Mouse (Mus musculus) v-Abl transformed pro-B cells (cell line): ENCODE results near the gene Brd2.

ENCODE experiments used
- in situ Hi-C, 2 experiments: fragments of 400-800 bp; cut with MboI; formaldehyde crosslinking; loops; one replicate each; pipeline ENCODE4 v1.15.1; 2025; ENCODE audit not compliant: unreplicated experiment in 2 of 2

Brd2 gene

DNA sequence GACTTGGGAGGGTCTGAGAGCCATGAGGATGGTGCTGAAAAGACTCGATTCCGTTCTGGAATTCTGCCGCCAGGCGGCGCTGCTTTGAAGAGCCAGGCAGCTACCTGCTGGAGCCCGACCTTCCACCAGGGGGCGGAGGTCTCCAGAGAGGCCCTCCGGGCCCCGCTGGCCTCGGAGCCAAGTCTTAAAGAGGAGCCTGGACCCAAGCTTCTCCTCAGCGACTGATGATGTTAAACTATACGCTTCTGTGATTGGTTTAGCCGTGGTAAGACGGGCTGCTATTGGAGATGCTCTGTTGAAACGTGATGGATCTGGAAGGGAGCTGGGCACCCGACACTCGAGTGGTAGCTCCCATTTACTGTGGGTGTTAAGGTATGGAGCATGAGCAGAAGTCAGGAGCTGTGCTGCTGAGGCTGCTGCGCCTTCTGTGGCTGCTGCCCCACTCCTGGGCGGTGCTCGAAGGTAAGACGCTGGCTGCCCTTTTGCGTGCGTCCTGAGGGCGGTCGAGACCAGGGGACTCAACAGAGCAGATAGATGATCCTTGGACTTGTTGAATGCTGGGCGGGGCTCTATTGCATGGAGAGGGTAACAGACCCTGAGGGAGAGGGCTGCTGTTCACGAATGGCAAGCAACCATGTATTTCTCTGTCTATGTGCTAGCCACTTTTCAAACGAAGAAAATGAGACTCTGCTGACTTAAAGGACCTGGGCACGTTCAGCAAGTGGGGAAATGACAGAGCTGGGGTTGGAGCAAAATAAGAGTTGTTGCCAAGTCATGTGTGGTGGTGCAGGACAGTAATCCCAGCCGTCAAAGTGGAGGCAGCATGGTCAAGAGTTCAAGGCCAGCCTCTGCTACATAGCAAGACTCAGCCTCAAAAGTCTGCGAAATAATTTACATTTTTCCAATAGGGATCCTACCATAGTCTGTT lies 13.1 kb upstream of the Brd2 start:
- in situ Hi-C loops: loop anchor here in 1 of 2 experiments (5.0 kb wide), 1 partner anchor 43 kb away; the partner anchor contains the start of gene H2-Oa

- in situ Hi-C loops: loop anchor here in 1 of 2 experiments (5.0 kb wide), 1 partner anchor 33 kb away; no protein-coding TSS in a partner anchor
Observed at GRCm38 (mm10) chr17:34134451-34134850, 12.0 kb upstream of the Brd2 start.

DNA sequence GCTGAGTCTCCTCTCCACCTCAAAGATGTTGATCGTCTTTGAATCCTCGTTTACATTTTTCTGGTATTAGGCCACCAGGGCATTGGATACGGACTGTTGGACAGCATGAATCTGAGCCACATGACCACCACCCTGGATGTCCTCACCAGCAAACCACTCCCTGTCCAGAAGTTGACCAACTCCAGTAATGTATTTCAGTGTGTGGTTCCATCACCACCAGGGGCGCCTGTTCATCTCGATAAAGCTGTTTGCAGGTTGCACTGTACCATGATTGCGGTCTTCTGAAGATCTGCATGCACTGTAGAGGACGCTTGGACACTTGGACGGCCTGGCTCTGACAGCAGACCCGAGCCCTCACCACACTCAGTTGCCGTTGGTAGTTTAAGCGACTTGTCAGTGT lies 10.9 kb upstream of the Brd2 start:
- in situ Hi-C loops: loop anchor here in 1 of 2 experiments (5.0 kb wide), 1 partner anchor 34 kb away; no protein-coding TSS in a partner anchor

- in situ Hi-C loops: loop anchor here in 1 of 2 experiments (5.0 kb wide), 1 partner anchor 35 kb away; no protein-coding TSS in a partner anchor
Observed at GRCm38 (mm10) chr17:34131911-34132310, 9.5 kb upstream of the Brd2 start.

GRCm38 (mm10) chr17:34130073-34130947 lies 7.9 kb upstream of the Brd2 start:
- in situ Hi-C loops: loop anchor here in 1 of 2 experiments (5.0 kb wide), 1 partner anchor 37 kb away; no protein-coding TSS in a partner anchor

GRCm38 (mm10) chr17:34128944-34129791 lies 6.7 kb upstream of the Brd2 start:
- in situ Hi-C loops: loop anchor here in 1 of 2 experiments (5.0 kb wide), 2 partner anchors 37 to 38 kb away; partner anchors contain the start of gene H2-Oa

GRCm38 (mm10) chr17:34128264-34128937 lies 6.0 kb upstream of the Brd2 start:
- in situ Hi-C loops: loop anchor here in 1 of 2 experiments (5.0 kb wide), 2 partner anchors 36 to 39 kb away; partner anchors contain the start of gene H2-Oa

DNA sequence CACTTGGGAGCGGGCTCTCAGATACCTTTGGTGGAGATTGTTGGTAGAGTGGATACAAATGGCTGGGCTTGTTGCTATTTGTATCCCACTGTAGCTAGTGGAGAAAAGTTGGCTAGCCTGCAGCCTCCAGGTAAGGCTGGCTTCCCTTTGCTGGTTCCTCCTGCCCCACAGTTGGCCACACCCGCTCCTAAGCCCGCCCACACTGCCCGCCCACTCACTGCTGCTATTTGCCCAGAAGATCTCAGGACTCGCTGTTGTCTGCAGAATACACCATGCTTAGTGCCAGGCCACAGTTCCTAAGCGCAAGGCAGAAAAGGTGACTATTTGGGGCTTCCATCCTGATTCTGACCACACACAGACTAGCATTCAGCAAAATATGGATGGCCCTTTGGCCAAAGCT lies 5.0 kb upstream of the Brd2 start:
- in situ Hi-C loops: loop anchor here in 1 of 2 experiments (5.0 kb wide), 2 partner anchors 35 to 40 kb away; partner anchors contain the start of gene H2-Oa

DNA sequence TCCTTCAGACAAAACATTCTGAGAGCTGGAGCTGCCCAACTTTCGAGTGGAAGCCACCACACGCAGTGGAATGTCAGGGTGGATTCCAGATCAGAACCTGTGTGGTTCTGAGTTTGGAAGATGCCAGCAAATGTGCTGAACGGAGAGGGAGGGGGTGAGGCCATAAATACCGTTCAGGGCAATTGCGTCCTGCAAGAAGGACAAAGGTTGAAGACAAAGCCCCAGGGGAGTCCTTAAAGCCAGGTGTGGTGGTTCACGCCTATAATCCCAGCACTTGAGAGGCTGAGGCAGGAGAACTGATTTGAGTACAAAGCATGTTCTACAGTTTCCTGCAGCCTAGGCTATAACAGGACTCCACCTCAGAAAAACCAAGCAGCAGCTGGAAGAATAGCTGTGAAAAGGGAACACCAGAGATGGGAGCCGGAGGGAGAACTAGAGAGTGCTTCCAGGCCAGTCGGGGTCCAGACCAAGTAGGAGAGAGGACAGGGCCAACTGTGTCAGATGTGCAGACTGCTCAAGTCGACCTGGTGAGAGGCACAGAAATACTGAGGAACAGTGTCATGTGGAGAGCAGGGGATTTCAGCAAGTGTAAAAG lies 4.5 kb upstream of the Brd2 start:
- in situ Hi-C loops: loop anchor here in 1 of 2 experiments (5.0 kb wide), 2 partner anchors 35 to 40 kb away; partner anchors contain the start of gene H2-Oa

DNA sequence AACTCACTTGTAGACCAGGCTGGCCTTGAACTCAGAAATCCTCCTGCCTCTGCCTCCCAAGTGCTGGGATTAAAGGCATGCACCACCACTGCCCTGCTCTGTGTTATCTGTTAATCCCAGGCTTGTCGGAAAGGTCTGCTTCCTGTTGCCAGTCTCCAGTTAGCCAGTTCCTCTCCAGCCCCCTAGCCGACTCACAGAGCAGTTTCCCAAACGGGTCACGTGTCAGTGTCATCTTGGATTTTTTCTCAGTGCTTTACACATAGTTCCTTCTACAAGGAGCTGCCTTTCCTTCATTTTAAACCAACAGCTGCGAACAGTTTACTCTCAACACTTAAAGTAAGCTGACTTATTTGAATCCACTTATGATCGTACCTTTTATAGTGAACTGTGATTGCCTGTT lies 2.2 kb upstream of the Brd2 start:
- in situ Hi-C loops: loop anchor here in 1 of 2 experiments (5.0 kb wide), 2 partner anchors 32 to 43 kb away; partner anchors contain the start of gene H2-Oa

GRCm38 (mm10) chr17:34123518-34123917 lies 1.1 kb upstream of the Brd2 start:
- in situ Hi-C loops: no loop called here

DNA sequence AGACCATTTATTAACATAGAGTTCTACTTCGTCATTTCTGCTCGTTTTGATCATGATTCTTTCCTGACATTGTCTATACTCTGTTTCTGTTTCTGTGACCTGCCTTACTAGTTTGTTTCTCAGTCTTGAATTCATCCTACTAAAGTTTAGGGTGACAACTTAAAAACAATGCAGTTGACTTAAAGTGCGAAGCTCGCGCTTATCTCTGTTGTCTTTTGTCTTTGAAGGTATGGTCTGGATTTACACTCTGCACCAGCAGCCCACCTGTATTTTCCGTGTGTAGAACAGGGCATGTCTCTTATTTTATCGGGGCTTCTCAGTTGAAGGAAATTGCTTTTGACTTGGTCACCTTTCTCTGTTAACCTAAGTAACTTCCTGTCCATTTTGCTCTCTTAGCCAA lies 677 bp upstream of the Brd2 start:
- in situ Hi-C loops: no loop called here

- in situ Hi-C loops: no loop called here
Observed at GRCm38 (mm10) chr17:34121879-34122187, 601 bp downstream of the Brd2 start.

GRCm38 (mm10) chr17:34121172-34121878 lies 1.1 kb downstream of the Brd2 start:
- in situ Hi-C loops: no loop called here

DNA sequence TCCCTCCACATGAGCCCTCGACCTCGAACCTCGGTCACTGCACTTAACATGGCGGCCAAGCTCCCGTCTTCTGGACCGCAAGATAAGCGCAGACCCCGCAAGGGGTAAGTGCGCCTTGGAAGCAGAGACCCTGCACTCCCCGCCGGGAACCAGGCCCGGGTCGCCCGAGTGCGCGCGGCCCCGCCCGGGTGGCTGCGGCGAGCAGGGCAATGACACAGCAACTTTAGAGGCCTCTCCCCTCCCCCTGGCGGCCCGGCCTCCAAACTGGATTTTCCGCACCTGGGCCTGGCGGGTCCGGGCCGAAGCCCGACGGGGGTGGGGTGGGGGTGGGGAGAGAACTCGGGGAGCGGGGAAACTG lies 1.6 kb downstream of the Brd2 start:
- in situ Hi-C loops: no loop called here

GRCm38 (mm10) chr17:34120180-34120723 lies 2.2 kb downstream of the Brd2 start:
- in situ Hi-C loops: no loop called here

DNA sequence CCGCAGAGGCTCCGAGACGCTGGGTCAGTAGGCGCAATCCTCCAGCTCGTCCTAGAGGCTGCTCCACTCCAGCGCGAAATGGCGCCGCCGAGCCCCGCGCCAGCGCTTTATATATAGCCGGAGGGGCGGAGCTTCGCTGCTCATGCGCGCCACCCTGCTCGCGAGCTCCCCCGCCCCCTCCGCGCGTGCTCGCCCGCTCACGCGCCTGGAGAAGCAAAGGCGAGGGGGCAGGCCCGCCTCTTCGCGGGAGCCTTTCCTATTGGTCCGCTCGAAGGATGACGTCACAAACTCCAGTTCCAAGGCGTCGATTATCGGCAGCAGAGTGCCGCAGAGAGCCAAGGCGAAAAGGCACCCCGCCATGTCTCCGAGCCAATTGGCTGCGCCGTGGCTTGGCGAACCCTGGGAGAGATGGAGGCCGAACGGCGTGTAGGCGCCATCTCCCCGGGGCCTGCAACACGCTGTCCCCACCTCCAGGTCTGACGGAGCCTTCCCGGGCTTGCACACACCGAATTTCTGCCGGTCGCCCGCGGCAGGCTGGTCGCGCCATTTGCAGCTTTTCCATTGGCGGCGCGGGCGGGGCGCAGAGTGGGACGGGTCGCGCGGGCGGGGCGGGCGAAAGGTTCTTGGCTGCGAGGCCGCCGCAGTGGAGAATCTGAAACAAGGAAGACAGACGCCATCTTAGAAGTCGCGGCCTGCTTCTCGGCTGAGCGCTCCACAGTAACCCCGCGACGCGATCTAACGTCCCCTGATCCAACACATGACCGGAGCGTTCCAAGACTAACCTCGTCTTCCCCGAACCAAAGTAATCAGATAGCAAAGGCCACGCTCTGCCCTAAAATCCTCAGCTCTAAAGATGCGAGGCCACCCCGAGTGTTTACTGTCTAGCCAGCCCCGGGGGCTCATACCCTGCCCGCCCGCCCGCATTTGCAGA lies 2.9 kb downstream of the Brd2 start, which contains the start of gene H2-DMa:
TSS of gene H2-DMa (plus strand) at position 293 of the 931 bp plus-strand sequence.
- in situ Hi-C loops: no loop called here
